Mouse (Mus musculus): ENCODE results near the gene Zp2.

DNA sequence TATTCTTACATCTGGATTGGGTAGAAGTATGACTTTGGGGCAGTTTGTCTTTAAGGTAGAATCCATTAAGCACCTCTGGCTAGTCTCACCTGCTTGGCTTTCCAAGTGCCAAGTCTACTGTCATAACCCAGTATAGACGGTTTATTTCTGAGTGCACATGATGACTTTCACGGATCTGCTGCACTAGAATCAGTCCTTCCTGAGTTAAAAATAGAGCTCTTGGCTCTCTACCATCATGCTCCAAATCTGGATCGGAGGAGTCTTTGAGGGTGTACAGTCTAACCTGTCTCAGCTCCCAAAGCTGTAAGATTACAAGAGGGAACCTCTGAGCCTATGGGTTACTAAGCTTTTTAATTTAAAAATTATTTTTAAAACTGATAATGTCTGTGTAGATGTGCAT, 50.9 kb downstream of the Zp2 start:
- no peak for TF ChIP-seq CTCF (IDR thresholded peaks at IDR 0.05; ENCODE audit: control insufficient read depth, insufficient read depth, insufficient replicate concordance, low read depth, low read length)
- TF ChIP-seq POLR2A (IDR thresholded peaks at IDR 0.05; ENCODE audit: control insufficient read depth, low read depth, low read length): no peak

All from testis, adult 2 months (tissue).